Mouse (Mus musculus): Measurements from ENCODE around the gene Dysf. TPM values are rescaled to one million over a fixed set of nuclear protein-coding genes. Genes with fewer than 3 reads are reported as not detected.

Gene Dysf
- total and polyA plus RNA-seq, 3 experiments = 0.05 to 0.39 (median 0.38) TPM

DNA sequence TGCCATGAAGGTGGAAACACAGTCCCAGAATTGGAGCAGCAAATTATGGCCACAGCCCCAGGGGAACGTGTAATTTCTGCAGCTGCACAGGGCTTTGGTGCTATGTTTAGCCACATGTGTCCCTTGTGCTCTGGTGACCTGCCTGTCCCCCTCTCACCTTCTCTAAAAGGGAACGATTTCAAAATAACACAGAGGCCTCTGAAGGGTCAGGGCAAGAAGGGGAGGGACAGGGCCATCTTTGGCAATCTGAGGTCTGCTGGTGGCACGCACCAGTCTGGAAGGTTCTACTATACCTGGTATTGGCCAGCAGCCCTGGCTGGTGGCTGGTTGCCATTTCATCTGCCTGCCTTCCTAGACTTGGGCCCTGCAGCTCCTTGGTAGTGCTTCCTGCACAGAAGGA lies 147.4 kb downstream of the Dysf start:
- in situ Hi-C loops (cut with MboI; ENCODE audit: low pct_ligation_motif_present, low pct_unique_long_range_greater_than_20kb, low sequenced_read_pairs) = no loop called here
- Histone ChIP-seq H3K27ac (ENCODE audit: insufficient read depth, low read depth) (no peak overlapping the region), H3K4me2 (ENCODE audit: insufficient read depth, low read depth, poor library complexity, severe bottlenecking) (no peak overlapping the region), H3K4me1 (ENCODE audit: control insufficient read depth in 1 of 2, insufficient read depth in 2 of 2) (no peaks in the 10 kb centered on the region), H3K9ac (ENCODE audit: insufficient read depth, low read depth) (no peak overlapping the region), H3K4me3 (replicated peaks in 1 of 3; ENCODE audit: low read depth in 2 of 3, low read length in 2 of 3, poor library complexity in 1 of 3) (no peak overlapping the region), H3K27me3 (replicated peaks) (peaks cover 50% of the 10 kb centered on the region), H3K9me3 (replicated peaks; ENCODE audit: low read length) (no peaks in the 10 kb centered on the region), H3K36me3 (replicated peaks in 1 of 2; ENCODE audit: control insufficient read depth in 1 of 2, insufficient read depth in 1 of 2, low read length in 1 of 2) (no peaks in the 10 kb centered on the region), H3K79me2 (replicated peaks; ENCODE audit: control insufficient read depth, extremely low read depth, insufficient read depth, poor library complexity, severe bottlenecking) (no peaks in the 10 kb centered on the region)
- dilution Hi-C loops (cut with MboI; ENCODE audit: extremely low pct_ligation_motif_present, extremely low pct_unique_long_range_greater_than_20kb, low sequenced_read_pairs) = no loop called here
- TF ChIP-seq POLR2A (IDR thresholded peaks at IDR 0.05; ENCODE audit: low read depth, low read length) (no peak), BHLHE40 (IDR thresholded peaks at IDR 0.05; ENCODE audit: low read depth, low read length) (no peak), MAFK (IDR thresholded peaks at IDR 0.05; ENCODE audit: insufficient replicate concordance, low read length) (no peak), POLR2AphosphoS2 (IDR thresholded peaks at IDR 0.05; ENCODE audit: low read depth, low read length) (no peak), JUND (conservative IDR thresholded peaks at IDR 0.05; ENCODE audit: low read depth, low read length) (no peak)
- DNase-seq (ENCODE audit: extremely low read depth) = no peak

DNA sequence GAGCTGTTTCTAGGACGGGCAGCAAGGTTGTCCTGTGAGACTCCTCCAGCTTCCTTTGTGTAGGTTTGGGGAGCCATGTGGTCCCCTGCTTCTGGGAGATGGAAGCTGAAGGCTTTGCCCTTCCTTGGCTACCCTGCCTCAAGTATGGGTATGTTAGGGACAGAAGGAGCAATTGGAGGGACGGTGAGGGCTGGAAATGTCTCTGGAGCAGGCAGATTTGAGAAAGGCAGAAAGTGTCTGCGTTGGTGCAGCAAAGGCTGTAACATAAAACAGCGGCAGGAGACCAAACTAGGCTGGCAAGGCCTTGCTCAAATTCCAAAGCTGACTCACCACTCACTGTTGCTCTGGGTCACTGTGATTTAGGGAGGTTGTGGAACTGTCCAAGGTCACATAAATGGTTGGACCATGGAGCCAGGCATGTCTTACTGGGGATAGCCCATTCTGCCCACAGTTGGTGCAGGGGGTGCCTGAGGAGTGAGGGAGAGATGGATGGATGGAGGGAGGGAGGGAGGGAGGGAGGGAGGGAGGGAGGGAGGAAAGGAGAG lies 148.2 kb downstream of the Dysf start:
- H3K79me2 ChIP-seq (replicated peaks; ENCODE audit: control insufficient read depth, extremely low read depth, insufficient read depth, poor library complexity, severe bottlenecking) = no peaks in the 10 kb centered on the region
- H3K9ac ChIP-seq (ENCODE audit: insufficient read depth, low read depth) = no peak overlapping the region
- no peak for TF ChIP-seq MAX (IDR thresholded peaks at IDR 0.05; ENCODE audit: low read length)
- TF ChIP-seq JUND (conservative IDR thresholded peaks at IDR 0.05; ENCODE audit: low read depth, low read length) = no peak
- TF ChIP-seq ZKSCAN1 (IDR thresholded peaks at IDR 0.05; ENCODE audit: borderline replicate concordance, low read depth, low read length) = no peak
- no peak for TF ChIP-seq RAD21 (IDR thresholded peaks at IDR 0.05; ENCODE audit: low read depth, low read length)
- no peak for TF ChIP-seq GABPA (IDR thresholded peaks at IDR 0.05; ENCODE audit: insufficient replicate concordance, low read depth, low read length)
- TF ChIP-seq POLR2A (IDR thresholded peaks at IDR 0.05; ENCODE audit: low read depth, low read length) = no peak
- TF ChIP-seq IRF4 (IDR thresholded peaks at IDR 0.05; ENCODE audit: low read depth, low read length) = no peak
- TF ChIP-seq MAZ (IDR thresholded peaks at IDR 0.05; ENCODE audit: low read depth, low read length) = no peak
- no peak for TF ChIP-seq SIN3A (IDR thresholded peaks at IDR 0.05; ENCODE audit: low read length)
- no peak overlapping the region for H3K27ac ChIP-seq (ENCODE audit: insufficient read depth, low read depth)
- no peak for DNase-seq (ENCODE audit: extremely low read depth)
- dilution Hi-C loops (cut with MboI; ENCODE audit: extremely low pct_ligation_motif_present, extremely low pct_unique_long_range_greater_than_20kb, low sequenced_read_pairs) = no loop called here
- peaks cover 50% of the 10 kb centered on the region for H3K27me3 ChIP-seq (replicated peaks)
- H3K4me1 ChIP-seq (ENCODE audit: control insufficient read depth in 1 of 2, insufficient read depth in 2 of 2) = no peaks in the 10 kb centered on the region
- no peak overlapping the region for H3K4me2 ChIP-seq (ENCODE audit: insufficient read depth, low read depth, poor library complexity, severe bottlenecking)
- in situ Hi-C loops (cut with MboI; ENCODE audit: low pct_ligation_motif_present, low pct_unique_long_range_greater_than_20kb, low sequenced_read_pairs) = no loop called here
- H3K4me3 ChIP-seq (replicated peaks in 1 of 3; ENCODE audit: low read depth in 2 of 3, low read length in 2 of 3, poor library complexity in 1 of 3) = no peak overlapping the region
- no peaks in the 10 kb centered on the region for H3K36me3 ChIP-seq (replicated peaks in 1 of 2; ENCODE audit: control insufficient read depth in 1 of 2, insufficient read depth in 1 of 2, low read length in 1 of 2)
- H3K9me3 ChIP-seq (replicated peaks; ENCODE audit: low read length) = no peaks in the 10 kb centered on the region

DNA sequence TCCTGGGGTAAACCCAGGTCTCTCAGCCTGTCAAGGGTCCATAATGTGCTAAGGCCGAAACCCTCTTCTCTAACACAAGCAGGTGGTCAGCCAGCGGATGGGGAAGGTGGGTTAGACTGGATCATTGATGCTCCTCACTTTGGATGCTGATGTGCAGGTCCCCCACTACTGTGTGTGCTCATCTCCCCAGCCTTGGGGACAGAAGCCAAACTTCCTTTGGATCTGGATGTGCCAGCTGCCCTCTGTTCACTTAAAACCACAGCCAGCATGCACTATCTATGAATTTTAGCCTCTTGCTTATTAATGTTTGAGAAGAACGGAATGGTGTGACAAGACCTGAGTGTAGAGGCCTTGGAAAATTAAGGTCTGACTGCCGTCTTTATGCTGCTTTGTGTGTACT lies 150.7 kb downstream of the Dysf start:
- no peak overlapping the region for H3K9ac ChIP-seq (ENCODE audit: insufficient read depth, low read depth)
- no peak for TF ChIP-seq CTCF (conservative IDR thresholded peaks at IDR 0.05 in 1 of 2, IDR thresholded peaks at IDR 0.05 in 1 of 2; ENCODE audit: low read depth in 2 of 2, low read length in 2 of 2)
- TF ChIP-seq CHD2 (IDR thresholded peaks at IDR 0.05; ENCODE audit: low read length) = no peak
- TF ChIP-seq ETS1 (conservative IDR thresholded peaks at IDR 0.05; ENCODE audit: low read depth, low read length) = no peak
- no peak for TF ChIP-seq POLR2A (IDR thresholded peaks at IDR 0.05; ENCODE audit: low read depth, low read length)
- no peak for TF ChIP-seq SIN3A (IDR thresholded peaks at IDR 0.05; ENCODE audit: low read length)
- TF ChIP-seq CHD1 (IDR thresholded peaks at IDR 0.05; ENCODE audit: low read depth, low read length) = no peak
- TF ChIP-seq MYC (IDR thresholded peaks at IDR 0.05; ENCODE audit: low read depth, low read length) = no peak
- TF ChIP-seq HCFC1 (IDR thresholded peaks at IDR 0.05; ENCODE audit: low read depth, low read length) = no peak
- TF ChIP-seq JUND (conservative IDR thresholded peaks at IDR 0.05; ENCODE audit: low read depth, low read length) = no peak
- TF ChIP-seq USF1 (IDR thresholded peaks at IDR 0.05; ENCODE audit: low read depth, low read length) = no peak
- no peak for TF ChIP-seq NRF1 (IDR thresholded peaks at IDR 0.05; ENCODE audit: low read depth, low read length)
- no peak for TF ChIP-seq E2F4 (IDR thresholded peaks at IDR 0.05; ENCODE audit: insufficient replicate concordance, low read depth, low read length)
- TF ChIP-seq SMC3 (IDR thresholded peaks at IDR 0.05; ENCODE audit: low read depth, low read length) = no peak
- no peak for TF ChIP-seq PAX5 (IDR thresholded peaks at IDR 0.05; ENCODE audit: low read length)
- no peak for TF ChIP-seq JUN (IDR thresholded peaks at IDR 0.05; ENCODE audit: insufficient read depth, low read depth, low read length)
- no peak for TF ChIP-seq UBTF (IDR thresholded peaks at IDR 0.05; ENCODE audit: low read depth, low read length)
- TF ChIP-seq ZKSCAN1 (IDR thresholded peaks at IDR 0.05; ENCODE audit: borderline replicate concordance, low read depth, low read length) = no peak
- DNase-seq (ENCODE audit: extremely low read depth) = no peak
- no peaks in the 10 kb centered on the region for H3K79me2 ChIP-seq (replicated peaks; ENCODE audit: control insufficient read depth, extremely low read depth, insufficient read depth, poor library complexity, severe bottlenecking)
- H3K4me1 ChIP-seq (ENCODE audit: control insufficient read depth in 1 of 2, insufficient read depth in 2 of 2) = no peaks in the 10 kb centered on the region
- dilution Hi-C loops (cut with MboI; ENCODE audit: extremely low pct_ligation_motif_present, extremely low pct_unique_long_range_greater_than_20kb, low sequenced_read_pairs) = no loop called here
- no peaks in the 10 kb centered on the region for H3K36me3 ChIP-seq (replicated peaks in 1 of 2; ENCODE audit: control insufficient read depth in 1 of 2, insufficient read depth in 1 of 2, low read length in 1 of 2)
- no peak overlapping the region for H3K27ac ChIP-seq (ENCODE audit: insufficient read depth, low read depth)
- in situ Hi-C loops (cut with MboI; ENCODE audit: low pct_ligation_motif_present, low pct_unique_long_range_greater_than_20kb, low sequenced_read_pairs) = no loop called here
- no peak overlapping the region for H3K4me2 ChIP-seq (ENCODE audit: insufficient read depth, low read depth, poor library complexity, severe bottlenecking)
- H3K27me3 ChIP-seq (replicated peaks) = peaks cover 39% of the 10 kb centered on the region
- H3K4me3 ChIP-seq (replicated peaks in 1 of 3; ENCODE audit: low read depth in 2 of 3, low read length in 2 of 3, poor library complexity in 1 of 3) = no peak overlapping the region
- peaks cover 4% of the 10 kb centered on the region for H3K9me3 ChIP-seq (replicated peaks; ENCODE audit: low read length)
